Mouse (Mus musculus) midbrain, embryonic 12.5 days (tissue): ENCODE data around the gene Ifih1. TPM values are rescaled to one million over a fixed set of nuclear protein-coding genes. Genes with fewer than 3 reads are reported as not detected.

Source experiments
- ATAC-seq: fragments of 200-750 bp; cut with Nextera tagmentation; 2 replicates; pipeline ENCODE4 v1.8.0; 2017; ENCODE audit warnings: low read depth, moderate TSS enrichment, moderate library complexity; ENCODE audit not compliant: low FRiP score
- H3K27ac ChIP-seq: fragments of 300-500 bp; sonication (generic); replicated peaks from 2 replicates; pipeline ENCODE4 v1.5.1; 2016; ENCODE audit warnings: mild to moderate bottlenecking
- H3K27me3 ChIP-seq: fragments of 300-500 bp; sonication (generic); 2 replicates; pipeline ENCODE4 v1.6.1; 2016; ENCODE audit warnings: mild to moderate bottlenecking
- H3K36me3 ChIP-seq: fragments of 300-500 bp; sonication (generic); 2 replicates; pipeline ENCODE4 v1.6.1; 2016
- H3K4me1 ChIP-seq: fragments of 300-500 bp; sonication (generic); 2 replicates; pipeline ENCODE4 v1.6.1; 2016
- H3K4me2 ChIP-seq: fragments of 300-500 bp; sonication (generic); replicated peaks from 2 replicates; pipeline ENCODE4 v1.6.1; 2016; ENCODE audit warnings: mild to moderate bottlenecking, moderate library complexity
- H3K4me3 ChIP-seq: fragments of 300-500 bp; sonication (generic); 2 replicates; pipeline ENCODE4 v1.5.1; 2016; ENCODE audit warnings: mild to moderate bottlenecking
- H3K9ac ChIP-seq: fragments of 300-500 bp; sonication (generic); replicated peaks from 2 replicates; pipeline ENCODE4 v1.6.1; 2016; ENCODE audit warnings: mild to moderate bottlenecking, moderate library complexity
- H3K9me3 ChIP-seq: fragments of 300-500 bp; sonication (generic); 2 replicates; pipeline ENCODE4 v1.6.1; 2016; ENCODE audit warnings: mild to moderate bottlenecking
- WGBS: fragments of 180-500 bp; shearing (Covaris S2); methylation state at CpG from one replicate; pipeline ENCODE4 v1.1.7; 2016; 5-methylcytosine and 5-hydroxymethylcytosine counted together
- polyA plus RNA-seq: library from polyadenylated mRNA; unstranded; fragments of >200 nt; fragmentation: Nextera tagmentation; extraction: Ambion mirVana; gene quantifications from 2 replicates; pipeline ENCODE4 v1.2.1, GENCODE M21; 2016

The Ifih1 gene
- polyA plus RNA-seq, 1 experiment from 2014 or later: 0.97 TPM

- Histone ChIP-seq H3K27ac (no peak overlapping the region), H3K27me3 (no peaks in the 10 kb centered on the region), H3K4me2 (no peak overlapping the region), H3K4me3 (no peak overlapping the region), H3K9ac (no peak overlapping the region), H3K36me3 (no peaks in the 10 kb centered on the region), H3K9me3 (no peaks in the 10 kb centered on the region), H3K4me1 (no peaks in the 10 kb centered on the region)
- ATAC-seq: no peak
- 50% methylated on average over 6 of the region's 6 CpGs for WGBS
These were observed 14.5 kb upstream of the Ifih1 start for GRCm38 (mm10) chr2:62660565-62660964.

- no peak for ATAC-seq
- H3K27me3 ChIP-seq: no peaks in the 10 kb centered on the region
- no peaks in the 10 kb centered on the region for H3K4me1 ChIP-seq
- 82% methylated on average over 1 of the region's 1 CpGs for WGBS
- H3K9ac ChIP-seq: no peak overlapping the region
- no peak overlapping the region for H3K27ac ChIP-seq
- H3K4me3 ChIP-seq: no peak overlapping the region
- no peak overlapping the region for H3K4me2 ChIP-seq
- no peaks in the 10 kb centered on the region for H3K36me3 ChIP-seq
- H3K9me3 ChIP-seq: no peaks in the 10 kb centered on the region
These were observed 10.0 kb upstream of the Ifih1 start for GRCm38 (mm10) chr2:62656072-62656471.

GRCm38 (mm10) chr2:62654519-62655338 is 8.7 kb upstream of the Ifih1 start:
- ATAC-seq: peak; percentile 84
- 48% methylated on average over 7 of the region's 7 CpGs for WGBS
- no peaks in the 10 kb centered on the region for H3K36me3 ChIP-seq
- no peak overlapping the region for H3K27ac ChIP-seq
- H3K9ac ChIP-seq: no peak overlapping the region
- H3K4me3 ChIP-seq: no peak overlapping the region
- no peak overlapping the region for H3K4me2 ChIP-seq
- no peaks in the 10 kb centered on the region for H3K4me1 ChIP-seq
- no peaks in the 10 kb centered on the region for H3K27me3 ChIP-seq
- no peaks in the 10 kb centered on the region for H3K9me3 ChIP-seq

GRCm38 (mm10) chr2:62652466-62652865 is 6.4 kb upstream of the Ifih1 start:
- no peaks in the 10 kb centered on the region for H3K9me3 ChIP-seq
- no peaks in the 10 kb centered on the region for H3K36me3 ChIP-seq
- no peak overlapping the region for H3K9ac ChIP-seq
- ATAC-seq: no peak
- H3K27me3 ChIP-seq: no peaks in the 10 kb centered on the region
- no peaks in the 10 kb centered on the region for H3K4me1 ChIP-seq
- WGBS: 74% methylated on average over 4 of the region's 4 CpGs
- H3K4me3 ChIP-seq: no peak overlapping the region
- H3K27ac ChIP-seq: no peak overlapping the region
- H3K4me2 ChIP-seq: no peak overlapping the region

- no peak overlapping the region for H3K4me3 ChIP-seq
- WGBS: 83% methylated on average over 4 of the region's 4 CpGs
- ATAC-seq: no peak
- H3K9me3 ChIP-seq: no peaks in the 10 kb centered on the region
- no peaks in the 10 kb centered on the region for H3K36me3 ChIP-seq
- H3K27ac ChIP-seq: no peak overlapping the region
- H3K27me3 ChIP-seq: no peaks in the 10 kb centered on the region
- H3K4me1 ChIP-seq: peaks cover 3% of the 10 kb centered on the region; the same call in 1 of the 2 replicates
- H3K4me2 ChIP-seq: no peak overlapping the region
- H3K9ac ChIP-seq: no peak overlapping the region
These were observed 5.8 kb upstream of the Ifih1 start for GRCm38 (mm10) chr2:62651890-62652289.

GRCm38 (mm10) chr2:62646671-62647289 is 725 bp upstream of the Ifih1 start:
- ATAC-seq: 0 out of 2 replicates have a peak, but pooled peaks have one; percentile 6
- Histone ChIP-seq H3K4me1 (peaks cover 15% of the 10 kb centered on the region), H3K9ac (no peak overlapping the region), H3K27me3 (peaks cover 13% of the 10 kb centered on the region), H3K4me2 (peak overlapping the region; percentile 72), H3K27ac (no peak overlapping the region), H3K9me3 (no peaks in the 10 kb centered on the region), H3K4me3 (peak overlapping the region; percentile 49), H3K36me3 (no peaks in the 10 kb centered on the region)
- 22% methylated on average over 6 of the region's 6 CpGs for WGBS

- peak; percentile 43; the same call in 1 of the 2 replicates for ATAC-seq
- 44% methylated on average over 12 of the region's 12 CpGs for WGBS
- H3K4me2 ChIP-seq: peak overlapping the region; percentile 72
- no peaks in the 10 kb centered on the region for H3K9me3 ChIP-seq
- peak overlapping the region; percentile 49 for H3K4me3 ChIP-seq
- H3K9ac ChIP-seq: 0 out of 2 replicates have a peak overlapping the region, but pooled peaks have one; percentile 59
- no peaks in the 10 kb centered on the region for H3K36me3 ChIP-seq
- H3K4me1 ChIP-seq: peaks cover 15% of the 10 kb centered on the region
- H3K27me3 ChIP-seq: peaks cover 13% of the 10 kb centered on the region
- H3K27ac ChIP-seq: no peak overlapping the region
These were observed 580 bp downstream of the Ifih1 start for GRCm38 (mm10) chr2:62645475-62645874.

- H3K27ac ChIP-seq: no peak overlapping the region
- no peak overlapping the region for H3K9ac ChIP-seq
- 91% methylated on average over 5 of the region's 5 CpGs for WGBS
- peaks cover 15% of the 10 kb centered on the region for H3K4me1 ChIP-seq
- no peak for ATAC-seq
- no peaks in the 10 kb centered on the region for H3K36me3 ChIP-seq
- no peaks in the 10 kb centered on the region for H3K9me3 ChIP-seq
- peaks cover 13% of the 10 kb centered on the region for H3K27me3 ChIP-seq
- no peak overlapping the region for H3K4me3 ChIP-seq
- H3K4me2 ChIP-seq: no peak overlapping the region
These were observed 1.2 kb downstream of the Ifih1 start for GRCm38 (mm10) chr2:62644891-62645290.

- 58% methylated on average over 21 of the region's 21 CpGs for WGBS
- Histone ChIP-seq H3K9ac (no peak overlapping the region), H3K4me1 (peaks cover 15% of the 10 kb centered on the region), H3K27me3 (peaks cover 13% of the 10 kb centered on the region), H3K4me2 (no peak overlapping the region), H3K9me3 (no peaks in the 10 kb centered on the region), H3K4me3 (no peak overlapping the region), H3K36me3 (no peaks in the 10 kb centered on the region), H3K27ac (no peak overlapping the region)
- ATAC-seq: no peak
These were observed 2.4 kb downstream of the Ifih1 start for GRCm38 (mm10) chr2:62643405-62644305.

GRCm38 (mm10) chr2:62639869-62640268 is 6.2 kb downstream of the Ifih1 start:
- no peaks in the 10 kb centered on the region for H3K36me3 ChIP-seq
- no peak overlapping the region for H3K9ac ChIP-seq
- no peak overlapping the region for H3K27ac ChIP-seq
- H3K27me3 ChIP-seq: peaks cover 3% of the 10 kb centered on the region; the same call in 1 of the 2 replicates
- no peak overlapping the region for H3K4me2 ChIP-seq
- no peak for ATAC-seq
- H3K4me1 ChIP-seq: no peaks in the 10 kb centered on the region
- 89% methylated on average over 2 of the region's 2 CpGs for WGBS
- H3K4me3 ChIP-seq: no peak overlapping the region
- no peaks in the 10 kb centered on the region for H3K9me3 ChIP-seq

GRCm38 (mm10) chr2:62630446-62630845 is 15.6 kb downstream of the Ifih1 start:
- H3K36me3 ChIP-seq: no peaks in the 10 kb centered on the region
- no peaks in the 10 kb centered on the region for H3K27me3 ChIP-seq
- no peak overlapping the region for H3K4me3 ChIP-seq
- no peak overlapping the region for H3K27ac ChIP-seq
- H3K4me2 ChIP-seq: no peak overlapping the region
- H3K9me3 ChIP-seq: no peaks in the 10 kb centered on the region
- H3K4me1 ChIP-seq: no peaks in the 10 kb centered on the region
- no peak for ATAC-seq
- no peak overlapping the region for H3K9ac ChIP-seq
- 28% methylated on average over 6 of the region's 6 CpGs for WGBS
